13 mouse cellular contexts compared by ENCODE assay signal in the genomic region with DNA sequence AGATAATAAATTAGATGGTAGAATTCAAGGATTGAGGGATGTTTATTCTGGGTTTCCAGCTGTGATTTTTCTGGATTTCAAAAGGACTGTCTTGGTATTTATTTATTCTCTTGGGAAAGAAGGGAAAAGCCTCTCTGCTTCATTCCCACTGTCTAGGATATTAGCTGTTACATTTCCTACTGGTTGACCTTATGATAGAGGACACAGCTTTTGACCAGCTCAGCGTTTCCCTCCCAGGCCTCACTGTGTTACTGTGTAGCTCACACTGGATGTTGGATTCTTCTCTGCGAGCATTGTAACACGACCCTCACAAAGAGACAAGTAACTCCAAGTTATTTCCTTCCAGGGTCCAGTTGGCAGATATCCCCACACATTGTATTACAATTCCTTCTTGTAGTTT.
DNase-seq lines count a peak whose midpoint lies in the region; ATAC-seq and TF ChIP-seq lines count a peak whose summit lies in the region.
"Had no signal": no experiment of that assay in that cellular context is flagged by ENCODE, and none has a peak within 500 bp of the region (broad histone marks: within the 10 kb centered on the region; RNA-seq: fewer than 3 reads in every experiment).

No protein-coding gene starts in this region.

- no peak overlapping the region for H3K4me2 ChIP-seq in kidney, embryonic 16.5 days (replicated peaks; ENCODE audit: low read depth, low read length)
- H3K4me2 ChIP-seq: liver, embryonic 12.5 days; neural tube, embryonic 15.5 days had no signal

- TF ChIP-seq EP300 in heart, adult 2 months (IDR thresholded peaks at IDR 0.05; ENCODE audit: insufficient read depth, low read depth, low read length): no peak

- no peak for TF ChIP-seq CTCF in heart, adult 2 months (IDR thresholded peaks at IDR 0.05)
- no peak for TF ChIP-seq CTCF in kidney, adult 2 months (conservative IDR thresholded peaks at IDR 0.05; ENCODE audit: insufficient read depth, insufficient read length, low read depth, low read length)

- intact Hi-C loops in heart, adult 2 months (cut with DNase I): no loop called here
- intact Hi-C loops in heart, postnatal 25 days (cut with DNase I): no loop called here

- no peak for TF ChIP-seq POLR2A in heart, adult 2 months (IDR thresholded peaks at IDR 0.05; ENCODE audit: insufficient read depth, low read depth, low read length)
- TF ChIP-seq POLR2A in kidney, adult 2 months (IDR thresholded peaks at IDR 0.05; ENCODE audit: low read depth, low read length): no peak

- H3K4me3 ChIP-seq in heart, adult 2 months: no peak overlapping the region
- H3K4me3 ChIP-seq in kidney, adult 2 months (ENCODE audit: insufficient read depth, low read depth, low read length): no peak overlapping the region
- no peak overlapping the region for H3K4me3 ChIP-seq in kidney, embryonic 16.5 days (ENCODE audit: low read length)
- H3K4me3 ChIP-seq: forebrain, embryonic 10.5 days; liver, embryonic 12.5 days; megakaryocyte, embryonic 14.5 days; neural tube, embryonic 15.5 days had no signal

- H3K9me3 ChIP-seq in kidney, embryonic 16.5 days (ENCODE audit: low read length): no peaks in the 10 kb centered on the region
- H3K9me3 ChIP-seq: forebrain, embryonic 10.5 days; liver, embryonic 12.5 days; megakaryocyte, embryonic 14.5 days; neural tube, embryonic 15.5 days had no signal

- WGBS in heart, adult 2 months: 13% methylated on average over 3 of the region's 3 CpGs
- 13% methylated on average over 3 of the region's 3 CpGs for WGBS in kidney, adult 2 months
- WGBS in kidney, embryonic 16.5 days: 15% methylated on average over 3 of the region's 3 CpGs

- no peaks in the 10 kb centered on the region for H3K36me3 ChIP-seq in heart, adult 2 months (ENCODE audit: control insufficient read depth, insufficient read depth, low read length)
- no peaks in the 10 kb centered on the region for H3K36me3 ChIP-seq in kidney, adult 2 months (ENCODE audit: control insufficient read depth, insufficient read depth, low read length)
- H3K36me3 ChIP-seq in kidney, embryonic 16.5 days (ENCODE audit: insufficient read depth, low read length): no peaks in the 10 kb centered on the region
- H3K36me3 ChIP-seq: forebrain, embryonic 10.5 days; liver, embryonic 12.5 days; neural tube, embryonic 15.5 days had no signal

- H3K79me2 ChIP-seq in heart, adult 2 months (replicated peaks; ENCODE audit: control insufficient read depth, insufficient read depth, low read length): no peaks in the 10 kb centered on the region

- no peaks in the 10 kb centered on the region for H3K27me3 ChIP-seq in heart, adult 2 months (ENCODE audit: control insufficient read depth, insufficient read depth, low read length)
- no peaks in the 10 kb centered on the region for H3K27me3 ChIP-seq in kidney, adult 2 months (replicated peaks; ENCODE audit: control insufficient read depth, insufficient read depth, low read length)
- no peaks in the 10 kb centered on the region for H3K27me3 ChIP-seq in kidney, embryonic 16.5 days (ENCODE audit: insufficient read depth, low read length)
- H3K27me3 ChIP-seq: liver, embryonic 12.5 days; megakaryocyte, embryonic 14.5 days; neural tube, embryonic 15.5 days had no signal

- peak overlapping the region; percentile 48 for H3K27ac ChIP-seq in heart, adult 2 months
- H3K27ac ChIP-seq in kidney, adult 2 months (ENCODE audit: insufficient read depth, low read depth, low read length): peak overlapping the region; percentile 12; the same call in 1 of the 2 replicates
- peak overlapping the region; percentile 48; the same call in 1 of the 2 replicates for H3K27ac ChIP-seq in kidney, embryonic 16.5 days (ENCODE audit: low read length)
- H3K27ac ChIP-seq: forebrain, embryonic 10.5 days; liver, embryonic 12.5 days; neural tube, embryonic 15.5 days had no signal

- H3K4me1 ChIP-seq in heart, adult 2 months (ENCODE audit: control insufficient read depth, insufficient read depth, low read length): no peaks in the 10 kb centered on the region; the same call in none of the 2 replicates
- H3K4me1 ChIP-seq in kidney, adult 2 months (ENCODE audit: control insufficient read depth, insufficient read depth, low read length): peaks cover 3% of the 10 kb centered on the region; the same call in 1 of the 2 replicates
- peaks cover 7% of the 10 kb centered on the region; the same call in 1 of the 2 replicates for H3K4me1 ChIP-seq in kidney, embryonic 16.5 days (ENCODE audit: insufficient read depth, low read length)
- H3K4me1 ChIP-seq: forebrain, embryonic 10.5 days; liver, embryonic 12.5 days; megakaryocyte, embryonic 14.5 days; neural tube, embryonic 15.5 days had no signal

- DNase-seq in heart, adult 2 months: peak in 1 of 2 experiments; percentile 11
- no peak for DNase-seq in heart, postnatal 25 days (ENCODE audit: low spot score)
- DNase-seq in kidney, adult 2 months: peak; percentile 67
- DNase-seq in lung, postnatal 14 days: peak; percentile 20
- no peak for DNase-seq in urinary bladder, adult 2 months (ENCODE audit: low spot score)
- DNase-seq: adrenal gland, postnatal 36 days; cerebellum, postnatal 10 days had no signal

- H3K9ac ChIP-seq in heart, adult 2 months (ENCODE audit: low read depth, low read length): no peak overlapping the region
- no peak overlapping the region for H3K9ac ChIP-seq in kidney, embryonic 16.5 days (replicated peaks; ENCODE audit: low read length)
- H3K9ac ChIP-seq: liver, embryonic 12.5 days; neural tube, embryonic 15.5 days had no signal

- ATAC-seq in kidney, embryonic 16.5 days (ENCODE audit: low FRiP score, low TSS enrichment): peak; percentile 89
- ATAC-seq in granulocyte monocyte progenitor cell, adult 5-6 weeks (replicated peaks; ENCODE audit: poor library complexity, severe bottlenecking): no peak
- ATAC-seq: liver, embryonic 12.5 days had no signal

Comparison
In these comparisons a context has a peak if more than half of its experiments do, and no peak if none do; other contexts are left out.
1. DNase-seq: peak in kidney, adult 2 months (single experiment) and lung, postnatal 14 days (single experiment); none in heart, postnatal 25 days (single experiment) and urinary bladder, adult 2 months (single experiment).
2. Peak in every context shown above with its lines, with median percentiles within 50 percentile points of each other: H3K27ac ChIP-seq.